Mouse (Mus musculus) forebrain, embryonic 12.5 days (tissue): Measurements from ENCODE around the gene Hic1. TPM values are rescaled to one million over a fixed set of nuclear protein-coding genes. Genes with fewer than 3 reads are reported as not detected.

Source experiments
- ATAC-seq: fragments of 200-750 bp; cut with Nextera tagmentation; 2 replicates; pipeline ENCODE4 v1.8.0; 2017; ENCODE audit warnings: moderate TSS enrichment; ENCODE audit not compliant: low FRiP score
- H3K27ac ChIP-seq: fragments of 300-500 bp; sonication (generic); 2 replicates; pipeline ENCODE4 v1.5.1; 2016; ENCODE audit warnings: mild to moderate bottlenecking
- H3K27me3 ChIP-seq: fragments of 300-500 bp; sonication (generic); 2 replicates; pipeline ENCODE4 v1.6.1; 2016; ENCODE audit warnings: mild to moderate bottlenecking
- H3K36me3 ChIP-seq: fragments of 300-500 bp; sonication (generic); replicated peaks from 2 replicates; pipeline ENCODE4 v1.6.1; 2016; ENCODE audit warnings: mild to moderate bottlenecking
- H3K4me1 ChIP-seq: fragments of 300-500 bp; sonication (generic); 2 replicates; pipeline ENCODE4 v1.6.1; 2016
- H3K4me2 ChIP-seq: fragments of 300-500 bp; sonication (generic); 2 replicates; pipeline ENCODE4 v1.6.1; 2016; ENCODE audit warnings: mild to moderate bottlenecking, moderate library complexity
- H3K4me3 ChIP-seq: fragments of 300-500 bp; sonication (generic); replicated peaks from 2 replicates; pipeline ENCODE4 v1.5.1; 2016; ENCODE audit warnings: mild to moderate bottlenecking
- H3K9ac ChIP-seq: fragments of 300-500 bp; sonication (generic); 2 replicates; pipeline ENCODE4 v1.6.1; 2016; ENCODE audit warnings: mild to moderate bottlenecking
- H3K9me3 ChIP-seq: fragments of 300-500 bp; sonication (generic); 2 replicates; pipeline ENCODE4 v1.6.1; 2016
- WGBS: fragments of 180-500 bp; shearing (Covaris S2); methylation state at CpG from one replicate; pipeline ENCODE4 v1.1.7; 2016; 5-methylcytosine and 5-hydroxymethylcytosine counted together
- polyA plus RNA-seq: library from polyadenylated mRNA; unstranded; fragments of >200 nt; fragmentation: Nextera tagmentation; extraction: Ambion mirVana; gene quantifications from 2 replicates; pipeline ENCODE4 v1.2.1, GENCODE M21; 2016

Gene Hic1
- polyA plus RNA-seq, 1 experiment from 2014 or later: 4.4 TPM

- Histone ChIP-seq H3K9me3 (no peaks in the 10 kb centered on the region), H3K9ac (peak overlapping the region; percentile 40), H3K27ac (no peak overlapping the region), H3K36me3 (peaks cover 9% of the 10 kb centered on the region; the same call in 1 of the 2 replicates), H3K4me2 (peak overlapping the region; percentile 72), H3K4me1 (peaks cover 62% of the 10 kb centered on the region), H3K4me3 (peak overlapping the region; percentile 70), H3K27me3 (peaks cover 74% of the 10 kb centered on the region)
- no peak for ATAC-seq
- WGBS: under 1% methylated on average over 75 of the region's 75 CpGs
Measured at GRCm38 (mm10) chr11:75172151-75173094, 3.1 kb upstream of the Hic1 start.

GRCm38 (mm10) chr11:75171186-75171865 lies 2.0 kb upstream of the Hic1 start:
- Histone ChIP-seq H3K4me3 (peak overlapping the region; percentile 70; the same call in 1 of the 2 replicates), H3K27ac (no peak overlapping the region), H3K9ac (no peak overlapping the region), H3K9me3 (no peaks in the 10 kb centered on the region), H3K27me3 (peaks cover 85% of the 10 kb centered on the region), H3K4me2 (peak overlapping the region; percentile 72), H3K36me3 (peaks cover 4% of the 10 kb centered on the region; the same call in 1 of the 2 replicates), H3K4me1 (peaks cover 71% of the 10 kb centered on the region)
- no peak for ATAC-seq
- WGBS: 6% methylated on average over 17 of the region's 17 CpGs

GRCm38 (mm10) chr11:75170136-75170751 lies 925 bp upstream of the Hic1 start:
- Histone ChIP-seq H3K36me3 (no peaks in the 10 kb centered on the region), H3K27ac (no peak overlapping the region), H3K4me1 (peaks cover 82% of the 10 kb centered on the region), H3K4me2 (peak overlapping the region; percentile 83), H3K9ac (peak overlapping the region; percentile 18; the same call in 1 of the 2 replicates), H3K9me3 (no peaks in the 10 kb centered on the region), H3K27me3 (peaks cover 89% of the 10 kb centered on the region), H3K4me3 (peak overlapping the region; percentile 44)
- ATAC-seq: peak; percentile 51
- under 1% methylated on average over 38 of the region's 38 CpGs for WGBS

GRCm38 (mm10) chr11:75168590-75169361 lies 543 bp downstream of the Hic1 start:
- Histone ChIP-seq H3K36me3 (peaks cover 3% of the 10 kb centered on the region), H3K4me1 (peaks cover 76% of the 10 kb centered on the region), H3K27ac (no peak overlapping the region), H3K27me3 (peaks cover 98% of the 10 kb centered on the region), H3K4me3 (peak overlapping the region; percentile 46), H3K9me3 (no peaks in the 10 kb centered on the region), H3K4me2 (peak overlapping the region; percentile 83), H3K9ac (peak overlapping the region; percentile 49)
- WGBS: under 1% methylated on average over 83 of the region's 83 CpGs
- ATAC-seq: no peak

GRCm38 (mm10) chr11:75167643-75168589 lies 1.4 kb downstream of the Hic1 start:
- ATAC-seq: no peak
- peak overlapping the region; percentile 83 for H3K4me2 ChIP-seq
- H3K27ac ChIP-seq: 0 out of 2 replicates have a peak overlapping the region, but pooled peaks have one; percentile 1
- H3K36me3 ChIP-seq: peaks cover 11% of the 10 kb centered on the region
- 3% methylated on average over 53 of the region's 63 CpGs for WGBS
- no peaks in the 10 kb centered on the region for H3K9me3 ChIP-seq
- peaks cover 100% of the 10 kb centered on the region for H3K27me3 ChIP-seq
- H3K4me3 ChIP-seq: peak overlapping the region; percentile 46
- peaks cover 69% of the 10 kb centered on the region for H3K4me1 ChIP-seq
- peak overlapping the region; percentile 49 for H3K9ac ChIP-seq

- H3K4me2 ChIP-seq: peak overlapping the region; percentile 43
- H3K36me3 ChIP-seq: peaks cover 18% of the 10 kb centered on the region
- ATAC-seq: no peak
- H3K4me3 ChIP-seq: peak overlapping the region; percentile 46
- peaks cover 61% of the 10 kb centered on the region for H3K4me1 ChIP-seq
- H3K27ac ChIP-seq: no peak overlapping the region
- 2% methylated on average over 67 of the region's 68 CpGs for WGBS
- no peaks in the 10 kb centered on the region for H3K9me3 ChIP-seq
- peaks cover 94% of the 10 kb centered on the region for H3K27me3 ChIP-seq
- H3K9ac ChIP-seq: no peak overlapping the region
Measured at GRCm38 (mm10) chr11:75166861-75167642, 2.3 kb downstream of the Hic1 start.

GRCm38 (mm10) chr11:75166193-75166842 lies 3.0 kb downstream of the Hic1 start:
- no peaks in the 10 kb centered on the region for H3K9me3 ChIP-seq
- peaks cover 54% of the 10 kb centered on the region for H3K4me1 ChIP-seq
- peaks cover 26% of the 10 kb centered on the region for H3K36me3 ChIP-seq
- peaks cover 87% of the 10 kb centered on the region for H3K27me3 ChIP-seq
- ATAC-seq: no peak
- no peak overlapping the region for H3K9ac ChIP-seq
- H3K4me2 ChIP-seq: peak overlapping the region; percentile 43
- no peak overlapping the region for H3K27ac ChIP-seq
- H3K4me3 ChIP-seq: peak overlapping the region; percentile 46
- 4% methylated on average over 55 of the region's 55 CpGs for WGBS

- H3K27ac ChIP-seq: no peak overlapping the region
Measured at GRCm38 (mm10) chr11:75165441-75166192, 3.7 kb downstream of the Hic1 start.

GRCm38 (mm10) chr11:75164750-75165149 lies 4.6 kb downstream of the Hic1 start:
- H3K9ac ChIP-seq: no peak overlapping the region

More at GRCm38 (mm10) chr11:75165441-75166192, 3.7 kb downstream of the Hic1 start:
- ATAC-seq: no peak
- peak overlapping the region; percentile 43 for H3K4me2 ChIP-seq
- peaks cover 31% of the 10 kb centered on the region for H3K36me3 ChIP-seq
- peak overlapping the region; percentile 46 for H3K4me3 ChIP-seq
- H3K9ac ChIP-seq: no peak overlapping the region
- H3K27me3 ChIP-seq: peaks cover 80% of the 10 kb centered on the region
- peaks cover 51% of the 10 kb centered on the region for H3K4me1 ChIP-seq
- WGBS: 3% methylated on average over 54 of the region's 54 CpGs
- no peaks in the 10 kb centered on the region for H3K9me3 ChIP-seq

More at GRCm38 (mm10) chr11:75164750-75165149, 4.6 kb downstream of the Hic1 start:
- Histone ChIP-seq H3K4me3 (0 out of 2 replicates have a peak overlapping the region, but pooled peaks have one; percentile 46), H3K4me2 (no peak overlapping the region), H3K4me1 (peaks cover 43% of the 10 kb centered on the region), H3K9me3 (no peaks in the 10 kb centered on the region), H3K27ac (no peak overlapping the region), H3K27me3 (peaks cover 71% of the 10 kb centered on the region), H3K36me3 (peaks cover 40% of the 10 kb centered on the region)
- WGBS: 12% methylated on average over 15 of the region's 15 CpGs
- no peak for ATAC-seq
